Mouse (Mus musculus) midbrain, embryonic 12.5 days (tissue): Measurements from ENCODE around the gene Arhgap20. TPM values are rescaled to one million over a fixed set of nuclear protein-coding genes. Genes with fewer than 3 reads are reported as not detected.
A peak's percentile ranks its signal among the peaks of the same experiment; 100 is the strongest.

Source experiments
- ATAC-seq: fragments of 200-750 bp; cut with Nextera tagmentation; 2 replicates; pipeline ENCODE4 v1.8.0; 2017; ENCODE audit warnings: low read depth, moderate TSS enrichment, moderate library complexity; ENCODE audit not compliant: low FRiP score
- H3K27ac ChIP-seq: fragments of 300-500 bp; sonication (generic); replicated peaks from 2 replicates; pipeline ENCODE4 v1.5.1; 2016; ENCODE audit warnings: mild to moderate bottlenecking
- H3K27me3 ChIP-seq: fragments of 300-500 bp; sonication (generic); 2 replicates; pipeline ENCODE4 v1.6.1; 2016; ENCODE audit warnings: mild to moderate bottlenecking
- H3K36me3 ChIP-seq: fragments of 300-500 bp; sonication (generic); 2 replicates; pipeline ENCODE4 v1.6.1; 2016
- H3K4me1 ChIP-seq: fragments of 300-500 bp; sonication (generic); 2 replicates; pipeline ENCODE4 v1.6.1; 2016
- H3K4me2 ChIP-seq: fragments of 300-500 bp; sonication (generic); replicated peaks from 2 replicates; pipeline ENCODE4 v1.6.1; 2016; ENCODE audit warnings: mild to moderate bottlenecking, moderate library complexity
- H3K4me3 ChIP-seq: fragments of 300-500 bp; sonication (generic); 2 replicates; pipeline ENCODE4 v1.5.1; 2016; ENCODE audit warnings: mild to moderate bottlenecking
- H3K9ac ChIP-seq: fragments of 300-500 bp; sonication (generic); replicated peaks from 2 replicates; pipeline ENCODE4 v1.6.1; 2016; ENCODE audit warnings: mild to moderate bottlenecking, moderate library complexity
- H3K9me3 ChIP-seq: fragments of 300-500 bp; sonication (generic); 2 replicates; pipeline ENCODE4 v1.6.1; 2016; ENCODE audit warnings: mild to moderate bottlenecking
- WGBS: fragments of 180-500 bp; shearing (Covaris S2); methylation state at CpG from one replicate; pipeline ENCODE4 v1.1.7; 2016; 5-methylcytosine and 5-hydroxymethylcytosine counted together
- polyA plus RNA-seq: library from polyadenylated mRNA; unstranded; fragments of >200 nt; fragmentation: Nextera tagmentation; extraction: Ambion mirVana; gene quantifications from 2 replicates; pipeline ENCODE4 v1.2.1, GENCODE M21; 2016

Gene Arhgap20
- 9.7 and 13.8 TPM in 2 replicates for polyA plus RNA-seq

DNA sequence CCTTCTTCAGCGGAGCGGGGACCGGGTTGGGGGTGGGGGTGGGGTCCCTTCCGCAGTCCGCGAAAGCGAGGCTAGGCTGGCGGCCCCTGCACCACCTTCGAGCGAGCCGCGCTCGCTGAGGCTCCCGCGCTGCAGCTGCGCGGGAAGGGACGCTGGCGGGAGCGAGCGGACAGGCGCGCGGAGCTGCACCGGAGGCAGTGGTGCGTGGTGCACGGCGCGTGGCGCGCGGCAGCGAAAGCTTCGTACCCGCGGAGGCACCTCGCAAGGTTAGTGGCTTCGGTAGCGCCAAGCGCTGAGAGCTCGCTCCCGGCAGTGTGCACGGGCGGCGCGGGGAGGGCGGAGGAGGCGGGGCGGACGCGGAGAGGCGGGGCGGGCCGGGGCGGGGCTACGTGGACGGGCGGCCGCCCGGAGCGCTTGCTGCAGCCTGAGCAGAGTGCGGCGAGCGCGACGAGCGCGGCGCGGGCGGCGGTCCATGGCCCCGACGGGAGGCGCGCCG, at the start of gene Arhgap20:
Gene Arhgap20 (plus strand): TSS at position 417 of the 496 bp plus-strand sequence.
- Histone ChIP-seq H3K4me2 (peak within 1 kb of the TSS; percentile 82), H3K27me3 (peaks cover 46% of the 10 kb centered on the region), H3K4me1 (peaks cover 18% of the 10 kb centered on the region), H3K9ac (peak within 1 kb of the TSS; percentile 68), H3K9me3 (no peaks in the 10 kb centered on the region), H3K36me3 (no peaks in the 10 kb centered on the region), H3K4me3 (peak within 1 kb of the TSS; percentile 74), H3K27ac (peak within 1 kb of the TSS; percentile 72)
- 0% methylated on average over 38 of the region's 77 CpGs for WGBS
- peak; percentile 93 for ATAC-seq

DNA sequence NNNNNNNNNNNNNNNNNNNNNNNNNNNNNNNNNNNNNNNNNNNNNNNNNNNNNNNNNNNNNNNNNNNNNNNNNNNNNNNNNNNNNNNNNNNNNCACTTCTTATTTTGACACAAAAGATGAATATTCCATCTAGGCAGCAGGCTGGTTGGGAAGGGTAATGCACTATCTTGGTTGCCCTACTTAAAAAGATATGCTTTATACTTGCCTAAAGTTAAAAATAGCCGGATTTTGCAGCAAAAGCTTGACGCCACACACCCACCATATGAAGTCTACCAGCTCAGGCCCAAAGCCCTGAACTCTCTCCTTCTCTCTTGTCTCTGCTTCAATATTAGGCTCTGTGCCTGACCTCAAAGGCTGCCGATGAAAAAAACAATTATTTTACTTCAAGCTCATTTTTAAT, 46.3 kb upstream of the Arhgap20 start:
- WGBS = 95% methylated on average over 3 of the region's 3 CpGs
- no peak overlapping the region for H3K27ac ChIP-seq
- no peaks in the 10 kb centered on the region for H3K27me3 ChIP-seq
- H3K4me1 ChIP-seq = no peaks in the 10 kb centered on the region
- H3K9me3 ChIP-seq = no peaks in the 10 kb centered on the region
- no peaks in the 10 kb centered on the region for H3K36me3 ChIP-seq
- H3K4me3 ChIP-seq = no peak overlapping the region
- no peak for ATAC-seq
- no peak overlapping the region for H3K9ac ChIP-seq
- H3K4me2 ChIP-seq = no peak overlapping the region

DNA sequence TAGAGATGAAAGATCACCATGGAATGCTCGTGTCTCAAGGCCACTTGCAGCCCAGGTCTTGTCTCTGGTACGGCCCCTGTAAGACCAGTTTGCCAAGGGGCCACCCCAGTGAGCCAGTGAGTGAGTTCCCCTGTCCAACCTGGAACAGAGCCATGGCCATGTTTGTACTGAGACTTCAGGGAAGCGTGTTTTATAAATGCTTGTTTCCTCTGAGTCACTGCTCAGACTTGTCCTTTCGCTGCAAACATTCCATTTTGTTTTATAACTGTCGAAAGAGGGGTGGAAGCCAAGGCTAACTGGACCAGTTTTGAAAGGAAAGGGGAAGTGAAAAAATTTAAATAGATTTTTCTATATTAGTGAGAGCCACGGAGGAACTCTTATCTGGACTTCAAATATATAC, 37.2 kb upstream of the Arhgap20 start:
- no peaks in the 10 kb centered on the region for H3K27me3 ChIP-seq
- H3K27ac ChIP-seq = no peak overlapping the region
- no peak for ATAC-seq
- H3K4me1 ChIP-seq = no peaks in the 10 kb centered on the region
- no peak overlapping the region for H3K9ac ChIP-seq
- no peaks in the 10 kb centered on the region for H3K36me3 ChIP-seq
- no peaks in the 10 kb centered on the region for H3K9me3 ChIP-seq
- no peak overlapping the region for H3K4me2 ChIP-seq
- 63% methylated on average over 6 of the region's 6 CpGs for WGBS
- H3K4me3 ChIP-seq = no peak overlapping the region

DNA sequence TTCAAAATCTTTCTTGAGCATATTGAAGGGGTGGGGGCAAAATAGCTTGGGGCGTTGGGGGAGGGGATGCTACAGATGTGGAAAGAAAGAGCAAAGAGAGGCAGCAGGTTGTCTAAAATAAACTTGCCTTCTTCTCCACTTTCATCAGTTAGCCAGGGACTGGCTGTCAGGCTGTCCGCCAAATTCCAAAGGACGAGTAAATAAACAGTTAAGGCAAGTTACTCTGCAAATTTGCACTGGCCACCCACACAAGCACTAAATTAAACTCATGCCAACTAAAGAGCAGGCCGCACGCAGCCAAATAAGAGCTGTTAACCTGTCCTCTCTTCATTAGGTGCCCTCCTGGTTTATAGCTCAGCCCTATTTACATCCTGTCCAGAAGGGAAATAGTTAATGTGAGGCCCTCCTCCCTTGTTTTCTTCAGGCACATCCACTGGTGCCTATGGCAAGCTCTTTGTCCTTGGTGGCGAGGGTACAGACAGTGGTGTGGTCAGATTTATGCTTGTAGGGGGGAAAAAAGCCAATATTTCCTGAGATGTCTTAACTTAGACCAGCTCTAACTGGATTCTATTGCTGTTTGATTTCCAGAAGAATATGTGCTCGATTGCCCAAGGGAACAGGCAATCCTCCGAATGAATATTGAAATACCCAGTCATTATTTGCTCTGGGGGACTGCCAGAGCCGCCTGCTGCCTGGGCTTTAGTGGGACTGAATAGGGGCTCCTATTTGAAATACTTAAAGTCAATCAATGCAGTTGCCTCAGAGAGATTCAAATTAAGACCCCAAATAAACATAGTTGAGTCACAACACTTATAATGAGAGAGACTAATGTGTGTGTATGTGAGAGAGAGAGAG, 29.7 kb upstream of the Arhgap20 start:
- no peaks in the 10 kb centered on the region for H3K9me3 ChIP-seq
- 53% methylated on average over 9 of the region's 9 CpGs for WGBS
- peak overlapping the region; percentile 63 for H3K27ac ChIP-seq
- 0 out of 2 replicates have a peak, but pooled peaks have one; percentile 19 for ATAC-seq
- H3K9ac ChIP-seq = no peak overlapping the region
- no peaks in the 10 kb centered on the region for H3K36me3 ChIP-seq
- H3K4me2 ChIP-seq = no peak overlapping the region
- no peaks in the 10 kb centered on the region for H3K27me3 ChIP-seq
- no peak overlapping the region for H3K4me3 ChIP-seq
- H3K4me1 ChIP-seq = peaks cover 21% of the 10 kb centered on the region

DNA sequence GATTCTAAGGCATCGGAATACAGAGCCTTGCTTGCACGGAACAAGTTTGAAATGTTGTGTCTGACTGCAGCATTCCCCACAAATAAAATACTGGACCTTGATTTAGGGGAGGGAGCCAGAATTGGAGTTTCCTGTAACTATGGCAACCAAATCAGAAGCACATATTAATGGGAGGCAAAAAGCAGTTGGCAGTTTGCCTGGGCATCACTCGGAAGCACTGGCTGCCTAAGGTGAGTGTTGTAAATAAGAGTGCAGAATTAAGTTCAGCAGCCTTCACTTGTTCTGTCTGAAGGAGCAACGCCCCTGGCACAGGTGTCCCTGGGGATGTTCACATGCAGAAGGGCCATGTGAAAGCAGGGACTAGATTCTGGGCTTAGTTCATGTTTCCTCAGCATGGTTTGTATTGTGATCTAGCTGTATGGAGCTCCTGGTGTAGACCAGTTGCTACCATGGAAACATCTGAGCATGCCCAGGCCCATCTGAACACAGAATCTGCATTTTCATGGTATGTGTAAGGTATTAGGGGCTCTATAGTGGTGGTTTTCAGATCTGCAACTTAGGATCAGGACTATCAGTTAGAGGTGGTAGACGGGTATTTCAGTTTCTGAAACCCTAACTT, 28.3 kb upstream of the Arhgap20 start:
- Histone ChIP-seq H3K9me3 (no peaks in the 10 kb centered on the region), H3K4me1 (peaks cover 21% of the 10 kb centered on the region), H3K27me3 (no peaks in the 10 kb centered on the region), H3K9ac (no peak overlapping the region), H3K36me3 (no peaks in the 10 kb centered on the region), H3K4me3 (no peak overlapping the region), H3K4me2 (no peak overlapping the region), H3K27ac (no peak overlapping the region)
- 75% methylated on average over 5 of the region's 5 CpGs for whole genome bisulfite sequencing
- no peak for ATAC-seq

DNA sequence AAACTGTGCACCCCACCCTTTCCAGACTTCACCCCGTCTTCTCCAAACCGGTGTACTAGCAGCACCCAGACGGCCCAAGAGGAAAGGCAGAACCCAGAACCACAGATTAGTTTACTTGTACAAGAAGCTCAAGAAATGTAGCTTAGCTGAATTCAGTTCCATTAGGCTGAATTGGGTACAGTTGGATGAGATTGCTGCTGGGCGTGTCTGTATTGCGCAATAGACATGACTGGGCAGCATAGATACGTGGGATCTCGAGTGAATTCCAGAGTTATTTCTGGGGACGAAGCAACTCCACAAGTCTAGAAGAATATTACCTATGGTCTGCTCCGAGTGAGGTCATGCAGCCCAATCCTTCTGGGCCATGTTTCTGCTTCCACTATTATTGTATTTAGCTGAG, 26.8 kb upstream of the Arhgap20 start:
- no peak overlapping the region for H3K27ac ChIP-seq
- WGBS = 88% methylated on average over 9 of the region's 9 CpGs

DNA sequence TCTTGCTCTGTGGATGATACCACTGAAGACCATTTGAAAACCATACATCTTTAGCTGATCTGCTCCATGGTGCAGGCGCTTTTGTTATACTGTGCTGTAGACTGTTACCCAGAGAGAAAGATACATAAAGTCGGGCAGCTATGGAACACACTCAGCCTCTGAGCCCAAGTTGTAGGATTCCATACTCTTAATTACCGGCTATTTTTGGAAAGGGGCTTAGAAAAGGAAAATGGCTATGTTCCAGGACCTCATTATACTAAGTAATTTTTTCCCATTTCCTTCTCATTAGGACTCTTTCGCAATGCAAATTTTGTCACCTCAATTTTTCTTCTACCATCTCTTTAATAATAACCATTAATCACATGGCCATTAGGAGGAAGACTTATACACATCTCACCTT, 25.3 kb upstream of the Arhgap20 start:
- WGBS = 94% methylated on average over 4 of the region's 4 CpGs
- H3K4me1 ChIP-seq = peaks cover 21% of the 10 kb centered on the region
- no peak overlapping the region for H3K4me2 ChIP-seq
- H3K27me3 ChIP-seq = no peaks in the 10 kb centered on the region
- H3K36me3 ChIP-seq = no peaks in the 10 kb centered on the region
- no peak overlapping the region for H3K27ac ChIP-seq
- ATAC-seq = no peak
- H3K9me3 ChIP-seq = no peaks in the 10 kb centered on the region
- no peak overlapping the region for H3K9ac ChIP-seq
- no peak overlapping the region for H3K4me3 ChIP-seq

More for the DNA sequence above, 26.8 kb upstream of the Arhgap20 start:
- no peak for ATAC-seq
- no peaks in the 10 kb centered on the region for H3K36me3 ChIP-seq
- H3K4me2 ChIP-seq = no peak overlapping the region
- H3K9me3 ChIP-seq = no peaks in the 10 kb centered on the region
- H3K9ac ChIP-seq = no peak overlapping the region
- no peak overlapping the region for H3K4me3 ChIP-seq
- peaks cover 21% of the 10 kb centered on the region for H3K4me1 ChIP-seq
- H3K27me3 ChIP-seq = no peaks in the 10 kb centered on the region

DNA sequence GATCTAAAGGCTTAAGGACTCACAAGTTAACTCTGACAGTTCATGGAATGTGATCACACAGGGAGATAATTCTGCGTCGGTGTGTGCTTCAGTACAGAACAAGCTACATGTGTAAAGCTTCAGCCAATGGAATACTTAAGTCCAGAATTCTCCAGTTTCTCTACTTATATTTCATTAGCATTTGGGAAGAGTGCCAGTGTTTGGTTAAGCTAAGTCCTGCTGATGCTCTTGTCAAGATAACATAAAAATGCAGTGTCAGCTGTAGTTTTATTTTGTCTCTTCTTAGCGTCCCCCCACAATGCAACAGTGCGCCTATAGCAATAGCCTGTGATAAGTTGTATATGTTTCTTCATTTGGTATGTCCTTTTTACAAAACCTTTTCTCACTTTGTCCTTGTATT, 15.0 kb upstream of the Arhgap20 start:
- ATAC-seq = no peak
- Histone ChIP-seq H3K27ac (no peak overlapping the region), H3K9ac (no peak overlapping the region), H3K27me3 (no peaks in the 10 kb centered on the region), H3K4me2 (no peak overlapping the region), H3K9me3 (no peaks in the 10 kb centered on the region), H3K4me1 (no peaks in the 10 kb centered on the region), H3K36me3 (no peaks in the 10 kb centered on the region), H3K4me3 (no peak overlapping the region)
- 79% methylated on average over 4 of the region's 4 CpGs for WGBS

DNA sequence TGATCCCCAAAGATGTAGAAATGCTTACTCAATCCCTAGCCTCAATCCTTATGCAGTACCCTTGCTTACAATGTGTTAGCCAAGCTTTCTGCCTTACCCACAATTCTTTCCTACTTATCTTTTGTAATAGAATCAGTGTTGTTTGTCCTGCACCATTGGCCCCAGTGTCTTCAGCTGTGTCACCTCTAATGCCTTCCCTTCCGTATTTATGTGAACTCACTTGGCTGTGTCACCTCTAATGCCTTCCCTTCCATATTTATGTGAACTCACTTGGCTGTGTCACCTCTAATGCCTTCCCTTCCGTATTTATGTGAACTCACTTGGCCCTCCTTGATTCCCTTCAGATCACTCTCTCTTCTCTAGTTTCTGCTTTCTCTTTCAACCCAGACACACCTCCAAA, 4.1 kb upstream of the Arhgap20 start:
- WGBS = 76% methylated on average over 2 of the region's 2 CpGs
- H3K27ac ChIP-seq = no peak overlapping the region
- peaks cover 7% of the 10 kb centered on the region for H3K4me1 ChIP-seq
- no peak overlapping the region for H3K4me2 ChIP-seq
- no peak overlapping the region for H3K4me3 ChIP-seq
- no peaks in the 10 kb centered on the region for H3K9me3 ChIP-seq
- peaks cover 28% of the 10 kb centered on the region for H3K27me3 ChIP-seq
- H3K36me3 ChIP-seq = no peaks in the 10 kb centered on the region
- ATAC-seq = no peak
- no peak overlapping the region for H3K9ac ChIP-seq

DNA sequence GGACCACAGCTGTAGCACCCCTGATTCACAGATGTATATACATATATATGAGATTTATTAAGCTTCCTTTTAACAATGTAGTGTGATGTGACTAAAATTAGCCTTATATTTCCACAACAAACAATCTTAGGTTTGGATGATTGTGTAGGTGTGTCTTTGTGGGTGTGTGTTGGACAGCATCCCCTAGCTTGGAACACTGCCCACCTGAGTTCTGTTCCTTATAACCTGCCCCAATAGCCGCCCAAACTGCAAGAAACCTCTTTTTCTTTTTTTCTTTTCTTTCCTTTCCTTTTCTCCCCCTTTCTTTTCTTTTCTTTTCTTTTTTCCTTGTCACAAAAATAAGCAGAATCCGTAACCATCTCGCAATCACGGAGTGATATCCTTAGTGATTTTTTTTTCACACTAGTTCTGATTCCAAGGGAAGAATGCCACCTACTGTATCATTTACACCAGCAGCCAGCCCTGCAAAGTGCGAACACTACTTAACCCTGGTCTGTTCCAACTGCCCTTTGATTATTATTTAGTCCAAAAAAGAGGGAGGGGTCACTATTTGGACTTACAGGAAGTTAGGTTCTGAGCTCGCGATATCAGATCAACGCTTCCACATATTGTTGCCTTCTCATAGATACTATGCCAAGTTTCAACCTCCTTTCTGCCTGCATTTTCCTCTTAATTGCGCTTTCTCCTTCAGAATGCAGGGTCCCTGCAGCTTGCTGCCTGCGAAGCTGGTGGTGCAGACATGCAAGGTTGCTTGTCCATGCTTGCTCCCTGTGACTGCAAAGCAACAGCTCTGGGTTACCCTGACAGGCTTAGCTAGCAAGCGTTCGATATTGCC, 879 bp upstream of the Arhgap20 start:
- H3K4me3 ChIP-seq = peak overlapping the region; percentile 74
- 5% methylated on average over 12 of the region's 12 CpGs for WGBS
- H3K4me2 ChIP-seq = peak overlapping the region; percentile 82
- peak; percentile 57; the same call in 1 of the 2 replicates for ATAC-seq
- H3K9me3 ChIP-seq = no peaks in the 10 kb centered on the region
- peak overlapping the region; percentile 68 for H3K9ac ChIP-seq
- no peaks in the 10 kb centered on the region for H3K36me3 ChIP-seq
- H3K27me3 ChIP-seq = peaks cover 46% of the 10 kb centered on the region
- peaks cover 18% of the 10 kb centered on the region for H3K4me1 ChIP-seq
- peak overlapping the region; percentile 72 for H3K27ac ChIP-seq

DNA sequence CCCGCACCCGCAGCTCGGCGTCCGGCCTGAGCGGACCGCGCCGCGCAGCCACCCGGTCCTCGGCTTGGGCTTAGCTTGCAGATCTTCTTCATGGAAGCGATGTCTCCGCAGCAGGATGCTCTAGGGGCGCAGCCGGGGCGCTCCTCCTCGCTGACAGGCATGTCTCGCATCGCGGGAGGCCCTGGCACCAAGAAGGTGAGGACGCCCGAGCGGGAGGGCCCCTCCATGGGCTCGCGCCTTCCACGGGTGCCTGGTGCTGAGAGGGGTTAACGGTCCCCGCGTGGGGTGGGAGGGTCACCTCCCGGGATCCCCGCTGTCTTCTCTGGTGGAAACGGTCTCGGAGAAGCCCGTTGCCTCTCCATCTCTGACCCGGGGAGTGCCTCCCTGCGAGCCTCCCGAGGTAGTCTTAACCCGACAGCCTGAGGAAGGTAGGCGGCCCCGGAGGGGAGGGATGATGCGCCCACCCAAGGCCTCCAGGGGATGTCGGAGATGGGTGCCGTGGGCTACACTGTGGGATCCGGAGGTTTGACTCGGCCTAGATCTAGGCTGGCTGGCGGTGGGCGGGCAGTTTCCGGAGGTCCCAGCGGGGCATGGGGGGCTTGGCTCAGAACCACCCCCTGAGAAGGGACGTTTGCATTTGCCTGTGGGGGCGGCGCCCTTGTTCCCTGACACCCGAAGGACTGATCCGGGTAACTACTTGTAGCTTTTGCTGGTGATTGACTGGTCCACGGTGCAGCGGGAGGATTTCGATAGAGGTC, 459 bp downstream of the Arhgap20 start:
- Histone ChIP-seq H3K4me2 (peak overlapping the region; percentile 82), H3K4me3 (peak overlapping the region; percentile 74), H3K4me1 (peaks cover 18% of the 10 kb centered on the region), H3K27ac (peak overlapping the region; percentile 72; the same call in 1 of the 2 replicates), H3K27me3 (peaks cover 46% of the 10 kb centered on the region), H3K9ac (peak overlapping the region; percentile 68), H3K36me3 (no peaks in the 10 kb centered on the region), H3K9me3 (no peaks in the 10 kb centered on the region)
- WGBS = under 1% methylated on average over 56 of the region's 58 CpGs
- ATAC-seq = peak; percentile 28
